Mouse (Mus musculus) midbrain, embryonic 10.5 days (tissue): ENCODE measurements at regions not wholly inside any gene's neighbourhood (a gene's known extent, or its start where the extent isn't known, plus 50 kb on each side); places are given as distances from the start of the nearest gene placed in this dataset.
"Not testable (repeated sequence)": the region's sequence is repeated elsewhere in the genome, so short reads cannot be mapped to it uniquely, and the experiment has no call there.

Source experiments
- DNase-seq: peaks from one replicate; pipeline ENCODE4 v3.0.0-alpha.2; 2017; ENCODE audit warnings: low spot score
- H3K27ac ChIP-seq: fragments of 300-500 bp; sonication (generic); replicated peaks from 2 replicates; pipeline ENCODE4 v1.5.1; 2016; ENCODE audit warnings: mild to moderate bottlenecking
- H3K27me3 ChIP-seq: fragments of 300-500 bp; sonication (generic); 2 replicates; pipeline ENCODE4 v1.6.1; 2016; ENCODE audit warnings: low read depth, mild to moderate bottlenecking; ENCODE audit not compliant: poor library complexity, severe bottlenecking
- H3K36me3 ChIP-seq: fragments of 300-500 bp; sonication (generic); 2 replicates; pipeline ENCODE4 v1.6.1; 2016; ENCODE audit warnings: mild to moderate bottlenecking, moderate library complexity
- H3K4me1 ChIP-seq: fragments of 300-500 bp; sonication (generic); 2 replicates; pipeline ENCODE4 v1.6.1; 2016
- H3K4me3 ChIP-seq: fragments of 300-500 bp; sonication (generic); 2 replicates; pipeline ENCODE4 v1.5.1; 2016; ENCODE audit warnings: mild to moderate bottlenecking, moderate library complexity
- H3K9me3 ChIP-seq: fragments of 300-500 bp; sonication (generic); replicated peaks from 2 replicates; pipeline ENCODE4 v1.6.1; 2016; ENCODE audit warnings: mild to moderate bottlenecking
- WGBS: fragments of 180-500 bp; shearing (Covaris S2); methylation state at CpG from one replicate; pipeline ENCODE4 v1.1.7; 2016; 5-methylcytosine and 5-hydroxymethylcytosine counted together

DNA sequence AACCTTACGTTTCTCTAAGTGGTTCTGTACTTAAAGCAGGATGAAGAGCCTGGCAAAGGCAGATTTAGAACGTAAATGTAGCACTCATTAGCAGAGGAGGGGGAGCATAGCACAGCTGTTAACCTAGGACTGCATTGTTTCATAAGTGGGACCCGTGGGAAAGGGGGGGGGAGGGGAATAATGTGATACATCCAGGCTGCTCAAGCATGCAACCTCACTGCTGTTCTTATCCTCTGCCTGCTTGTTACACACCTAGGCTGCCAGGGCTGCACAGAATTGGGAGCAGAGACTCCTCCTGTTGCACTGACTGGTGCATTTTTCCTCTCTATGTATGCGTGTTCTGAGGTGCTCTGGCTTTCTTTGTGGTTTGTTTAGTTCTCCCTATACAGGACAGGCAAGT is 180.1 kb upstream of the Tac1 start:
- Histone ChIP-seq H3K4me1 (no peaks in the 10 kb centered on the region), H3K27me3 (no peaks in the 10 kb centered on the region), H3K9me3 (no peaks in the 10 kb centered on the region), H3K36me3 (no peaks in the 10 kb centered on the region), H3K4me3 (no peak overlapping the region), H3K27ac (no peak overlapping the region)
- 56% methylated on average over 4 of the region's 4 CpGs for WGBS
- DNase-seq, result no peak

- no peak overlapping the region for H3K27ac ChIP-seq
- WGBS, result 88% methylated on average over 2 of the region's 2 CpGs
- no peaks in the 10 kb centered on the region for H3K27me3 ChIP-seq
- no peaks in the 10 kb centered on the region for H3K4me1 ChIP-seq
- no peak overlapping the region for H3K4me3 ChIP-seq
- H3K9me3 ChIP-seq, result no peaks in the 10 kb centered on the region
- H3K36me3 ChIP-seq, result no peaks in the 10 kb centered on the region
- no peak for DNase-seq
These were observed 178.8 kb upstream of the Tac1 start for GRCm38 (mm10) chr6:7375851-7376250.

- no peak for DNase-seq
- WGBS, result 69% methylated on average over 5 of the region's 5 CpGs
- Histone ChIP-seq H3K4me3 (no peak overlapping the region), H3K9me3 (no peaks in the 10 kb centered on the region), H3K27me3 (no peaks in the 10 kb centered on the region), H3K4me1 (no peaks in the 10 kb centered on the region), H3K27ac (no peak overlapping the region), H3K36me3 (no peaks in the 10 kb centered on the region)
These were observed 176.0 kb upstream of the Tac1 start for GRCm38 (mm10) chr6:7378651-7379050.

- H3K4me1 ChIP-seq, result no peaks in the 10 kb centered on the region
- no peak overlapping the region for H3K4me3 ChIP-seq
- no peak for DNase-seq
- 58% methylated on average over 2 of the region's 2 CpGs for WGBS
- no peaks in the 10 kb centered on the region for H3K36me3 ChIP-seq
- no peaks in the 10 kb centered on the region for H3K27me3 ChIP-seq
- no peaks in the 10 kb centered on the region for H3K9me3 ChIP-seq
- no peak overlapping the region for H3K27ac ChIP-seq
These were observed 129.9 kb upstream of the Tac1 start for GRCm38 (mm10) chr6:7424731-7425130.

DNA sequence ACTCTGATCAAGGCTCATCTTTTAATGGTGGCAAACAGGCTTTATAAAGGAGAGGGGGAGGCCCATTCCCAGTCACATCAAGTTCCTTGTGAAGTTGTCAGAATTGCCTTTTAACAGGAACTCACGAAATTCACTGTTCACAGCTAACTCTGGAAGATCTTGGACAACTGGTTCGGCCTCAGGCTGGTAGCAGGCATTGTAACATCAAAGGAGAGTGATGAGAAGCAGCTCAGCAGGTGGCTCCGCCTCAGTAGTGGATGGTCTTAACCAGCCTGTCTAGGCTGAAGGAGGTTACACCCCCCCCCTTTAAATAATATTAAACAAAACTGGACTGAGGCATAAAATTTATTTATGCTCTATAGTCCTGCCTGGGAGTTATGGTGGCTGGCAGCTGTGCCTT is 113.0 kb upstream of the Tac1 start:
- Histone ChIP-seq H3K4me3 (no peak overlapping the region), H3K9me3 (no peaks in the 10 kb centered on the region), H3K27me3 (no peaks in the 10 kb centered on the region), H3K4me1 (no peaks in the 10 kb centered on the region), H3K27ac (no peak overlapping the region), H3K36me3 (no peaks in the 10 kb centered on the region)
- no peak for DNase-seq
- WGBS, result 54% methylated on average over 3 of the region's 3 CpGs

GRCm38 (mm10) chr6:7442286-7442685 is 112.4 kb upstream of the Tac1 start:
- not testable (repeated sequence) for H3K9me3 ChIP-seq, H3K36me3 ChIP-seq, H3K4me3 ChIP-seq, H3K4me1 ChIP-seq, DNase-seq, H3K27me3 ChIP-seq, H3K27ac ChIP-seq
- WGBS, result 65% methylated on average over 3 of the region's 3 CpGs

- Histone ChIP-seq H3K9me3 (no peaks in the 10 kb centered on the region), H3K36me3 (no peaks in the 10 kb centered on the region), H3K4me3 (no peak overlapping the region), H3K27me3 (no peaks in the 10 kb centered on the region), H3K4me1 (no peaks in the 10 kb centered on the region), H3K27ac (no peak overlapping the region)
- DNase-seq, result no peak
- 94% methylated on average over 3 of the region's 3 CpGs for WGBS
These were observed 98.8 kb upstream of the Tac1 start for GRCm38 (mm10) chr6:7455881-7456280.

GRCm38 (mm10) chr6:7463896-7464295 is 90.8 kb upstream of the Tac1 start:
- H3K4me3 ChIP-seq, result no peak overlapping the region
- DNase-seq, result no peak
- H3K36me3 ChIP-seq, result no peaks in the 10 kb centered on the region
- H3K4me1 ChIP-seq, result no peaks in the 10 kb centered on the region
- H3K9me3 ChIP-seq, result no peaks in the 10 kb centered on the region
- H3K27ac ChIP-seq, result no peak overlapping the region
- no peaks in the 10 kb centered on the region for H3K27me3 ChIP-seq
- 82% methylated on average over 2 of the region's 2 CpGs for WGBS

- Histone ChIP-seq H3K9me3 (no peaks in the 10 kb centered on the region), H3K4me3 (no peak overlapping the region), H3K27me3 (no peaks in the 10 kb centered on the region), H3K4me1 (no peaks in the 10 kb centered on the region), H3K36me3 (no peaks in the 10 kb centered on the region), H3K27ac (no peak overlapping the region)
- DNase-seq, result no peak
- 83% methylated on average over 2 of the region's 2 CpGs for WGBS
These were observed 90.3 kb upstream of the Tac1 start for GRCm38 (mm10) chr6:7464346-7464745.

GRCm38 (mm10) chr6:7472366-7473026 is 82.2 kb upstream of the Tac1 start:
- Histone ChIP-seq H3K4me1 (no peaks in the 10 kb centered on the region), H3K27ac (no peak overlapping the region), H3K9me3 (no peaks in the 10 kb centered on the region), H3K36me3 (no peaks in the 10 kb centered on the region), H3K4me3 (no peak overlapping the region), H3K27me3 (no peaks in the 10 kb centered on the region)
- 80% methylated on average over 7 of the region's 7 CpGs for WGBS
- no peak for DNase-seq

GRCm38 (mm10) chr6:7473730-7474129 is 80.9 kb upstream of the Tac1 start:
- WGBS, result 74% methylated on average over 3 of the region's 3 CpGs
- Histone ChIP-seq H3K27ac (no peak overlapping the region), H3K4me1 (no peaks in the 10 kb centered on the region), H3K4me3 (no peak overlapping the region), H3K36me3 (no peaks in the 10 kb centered on the region), H3K27me3 (no peaks in the 10 kb centered on the region), H3K9me3 (no peaks in the 10 kb centered on the region)
- no peak for DNase-seq

- Histone ChIP-seq H3K27ac (no peak overlapping the region), H3K9me3 (no peaks in the 10 kb centered on the region), H3K27me3 (no peaks in the 10 kb centered on the region), H3K4me1 (no peaks in the 10 kb centered on the region), H3K36me3 (no peaks in the 10 kb centered on the region), H3K4me3 (no peak overlapping the region)
- DNase-seq, result no peak
- 84% methylated on average over 1 of the region's 1 CpGs for WGBS
These were observed 77.8 kb upstream of the Tac1 start for GRCm38 (mm10) chr6:7476907-7477306.

DNA sequence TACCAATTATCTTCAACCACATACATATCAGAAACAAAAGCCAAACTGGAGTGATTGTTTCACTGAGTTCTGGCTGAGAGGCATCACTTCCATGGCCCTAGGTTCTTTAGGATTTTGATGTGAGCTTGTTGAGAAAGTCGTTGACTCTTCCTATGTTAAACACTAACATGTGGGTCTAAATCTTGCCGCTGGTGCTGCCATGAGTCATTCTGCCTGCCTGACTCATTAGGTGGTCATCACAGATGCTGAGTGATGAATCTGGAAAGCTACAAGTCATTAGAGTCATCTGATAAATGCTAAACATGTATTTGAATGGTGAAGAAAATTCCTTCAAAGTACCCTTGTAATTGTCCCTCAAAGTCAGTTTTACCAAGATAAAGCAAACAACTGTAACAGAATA is 60.4 kb upstream of the Tac1 start:
- Histone ChIP-seq H3K36me3 (no peaks in the 10 kb centered on the region), H3K27ac (no peak overlapping the region), H3K4me3 (no peak overlapping the region), H3K27me3 (no peaks in the 10 kb centered on the region), H3K4me1 (no peaks in the 10 kb centered on the region), H3K9me3 (no peaks in the 10 kb centered on the region)
- 85% methylated on average over 2 of the region's 2 CpGs for WGBS
- DNase-seq, result no peak

GRCm38 (mm10) chr6:7496766-7497165 is 57.9 kb upstream of the Tac1 start:
- Histone ChIP-seq H3K27ac (no peak overlapping the region), H3K9me3 (no peaks in the 10 kb centered on the region), H3K4me3 (no peak overlapping the region), H3K36me3 (no peaks in the 10 kb centered on the region), H3K4me1 (no peaks in the 10 kb centered on the region), H3K27me3 (no peaks in the 10 kb centered on the region)
- DNase-seq, result no peak
- WGBS, result 52% methylated on average over 3 of the region's 3 CpGs
